Mouse (Mus musculus) heart, postnatal 0 days (tissue): ENCODE measurements at regions not wholly inside any gene's neighbourhood (a gene's known extent, or its start where the extent isn't known, plus 50 kb on each side); places are given as distances from the start of the nearest gene placed in this dataset.

Experiments used
- CTCF ChIP-seq: IDR thresholded peaks from 2 replicates; pipeline ENCODE4 v1.5.1; 2016; ENCODE audit warnings: antibody characterized with exemption, control low read depth, low read depth
- EP300 ChIP-seq: IDR thresholded peaks from 2 replicates; pipeline ENCODE4 v1.6.1; 2016; ENCODE audit warnings: antibody characterized with exemption, low read depth

- TF ChIP-seq CTCF, result no peak
- no peak for TF ChIP-seq EP300
Measured at GRCm38 (mm10) chr6:117323850-117324249, 155.5 kb downstream of the Cxcl12 start.
